Mouse (Mus musculus) CH12.LX (cell line): Measurements from ENCODE around the gene Cyp2d22. TPM values are rescaled to one million over a fixed set of nuclear protein-coding genes. Genes with fewer than 3 reads are reported as not detected.

ENCODE experiments used
- DNase-seq: peaks from one replicate; pipeline ENCODE4 v3.0.0-alpha.2; 2013; ENCODE audit errors: extremely low read depth
- H3K27ac ChIP-seq: 2 replicates; pipeline ENCODE4 v1.5.1; 2012; ENCODE audit warnings: low read depth, mild to moderate bottlenecking, control low read depth, moderate library complexity; ENCODE audit not compliant: insufficient read depth
- H3K27me3 ChIP-seq: replicated peaks from 2 replicates; pipeline ENCODE3; 2012; ENCODE audit warnings: inconsistent platforms
- H3K36me3 ChIP-seq, 2 experiments: replicated peaks in 1 of 2; 2 replicates each; pipeline versions ENCODE3 to v1.6.1; 2012; ENCODE audit warnings: inconsistent platforms in 1 of 2, low read length in 1 of 2, mild to moderate bottlenecking in 1 of 2, mixed read lengths in 1 of 2, moderate library complexity in 1 of 2; ENCODE audit not compliant: control insufficient read depth in 1 of 2, insufficient read depth in 1 of 2
- H3K4me1 ChIP-seq, 2 experiments: 2 replicates each; pipeline ENCODE4 v1.6.1; 2012; ENCODE audit warnings: inconsistent platforms in 1 of 2, moderate library complexity in 1 of 2; ENCODE audit not compliant: insufficient read depth in 2 of 2, control insufficient read depth in 1 of 2
- H3K4me2 ChIP-seq: 2 replicates; pipeline ENCODE4 v1.6.1; 2012; ENCODE audit warnings: low read depth, mild to moderate bottlenecking, control low read depth; ENCODE audit not compliant: poor library complexity, insufficient read depth, severe bottlenecking
- H3K4me3 ChIP-seq, 3 experiments: fragments of 150-350 bp in 1 of 3; sonication (generic) in 1 of 3; replicated peaks in 1 of 3; 2 replicates each; pipeline versions ENCODE3 to v1.5.1; 2011 to 2012; ENCODE audit warnings: low read depth in 2 of 3, low read length in 2 of 3, mild to moderate bottlenecking in 2 of 3, moderate library complexity in 2 of 3, control low read depth in 1 of 3, improper control_type of control experiment in 1 of 3, inconsistent platforms in 1 of 3, mixed read lengths in 1 of 3; ENCODE audit not compliant: poor library complexity in 1 of 3
- H3K79me2 ChIP-seq: replicated peaks from 2 replicates; pipeline ENCODE4 v1.6.1; 2012; ENCODE audit warnings: mild to moderate bottlenecking, moderate library complexity; ENCODE audit not compliant: control insufficient read depth, poor library complexity, insufficient read depth, severe bottlenecking; ENCODE audit errors: extremely low read depth
- H3K9ac ChIP-seq: 2 replicates; pipeline ENCODE4 v1.6.1; 2012; ENCODE audit warnings: low read depth, mild to moderate bottlenecking, control low read depth, moderate library complexity; ENCODE audit not compliant: insufficient read depth
- H3K9me3 ChIP-seq: replicated peaks from 2 replicates; pipeline ENCODE3; 2012; ENCODE audit warnings: low read length, inconsistent platforms, mixed read lengths
- CHD1 ChIP-seq: IDR thresholded peaks from 2 replicates; pipeline ENCODE4 v1.6.1; 2012; ENCODE audit warnings: low read depth, low read length, improper control_type of control experiment, inconsistent platforms
- CHD2 ChIP-seq: IDR thresholded peaks from 2 replicates; pipeline ENCODE4 v1.6.1; 2011; ENCODE audit warnings: low read length, improper control_type of control experiment
- CTCF ChIP-seq, 2 experiments: IDR thresholded peaks in 1 of 2; conservative IDR thresholded peaks in 1 of 2; 2 replicates each; pipeline ENCODE4 v1.5.1; 2011 to 2012; ENCODE audit warnings: low read depth in 2 of 2, low read length in 2 of 2, improper control_type of control experiment in 1 of 2, inconsistent platforms in 1 of 2, mild to moderate bottlenecking in 1 of 2, moderate library complexity in 1 of 2
- E2F4 ChIP-seq: IDR thresholded peaks from 2 replicates; pipeline ENCODE4 v1.6.1; 2011; ENCODE audit warnings: low read depth, low read length, improper control_type of control experiment; ENCODE audit not compliant: insufficient replicate concordance
- EP300 ChIP-seq: IDR thresholded peaks from 2 replicates; pipeline ENCODE4 v1.6.1; 2011; ENCODE audit warnings: low read length, improper control_type of control experiment
- GABPA ChIP-seq: IDR thresholded peaks from 2 replicates; pipeline ENCODE4 v1.6.1; 2012; ENCODE audit warnings: low read depth, low read length, improper control_type of control experiment, inconsistent platforms; ENCODE audit not compliant: insufficient replicate concordance
- HCFC1 ChIP-seq: IDR thresholded peaks from 2 replicates; pipeline ENCODE4 v1.6.1; 2012; ENCODE audit warnings: low read depth, mild to moderate bottlenecking, inconsistent platforms, low read length, improper control_type of control experiment
- JUN ChIP-seq: IDR thresholded peaks from 2 replicates; pipeline ENCODE4 v1.6.1; 2011; ENCODE audit warnings: low read depth, mild to moderate bottlenecking, low read length, improper control_type of control experiment, moderate library complexity; ENCODE audit not compliant: insufficient read depth
- KAT2A ChIP-seq: IDR thresholded peaks from 2 replicates; pipeline ENCODE4 v1.6.1; 2012; ENCODE audit warnings: low read length, improper control_type of control experiment, inconsistent platforms; ENCODE audit not compliant: insufficient replicate concordance
- MAFK ChIP-seq: IDR thresholded peaks from 2 replicates; pipeline ENCODE4 v1.6.1; 2011; ENCODE audit warnings: low read length, improper control_type of control experiment; ENCODE audit not compliant: insufficient replicate concordance
- MAX ChIP-seq: IDR thresholded peaks from 2 replicates; pipeline ENCODE4 v1.6.1; 2011; ENCODE audit warnings: low read length, improper control_type of control experiment
- MXI1 ChIP-seq: IDR thresholded peaks from 2 replicates; pipeline ENCODE4 v1.6.1; 2011; ENCODE audit warnings: mild to moderate bottlenecking, low read depth, low read length, improper control_type of control experiment
- MYC ChIP-seq: IDR thresholded peaks from 2 replicates; pipeline ENCODE4 v1.6.1; 2011; ENCODE audit warnings: low read depth, mild to moderate bottlenecking, improper control_type of control experiment, low read length
- NELFE ChIP-seq: IDR thresholded peaks from 2 replicates; pipeline ENCODE4 v1.6.1; 2011; ENCODE audit warnings: low read depth, low read length, improper control_type of control experiment
- NRF1 ChIP-seq: IDR thresholded peaks from 2 replicates; pipeline ENCODE4 v1.6.1; 2014; ENCODE audit warnings: low read depth, mild to moderate bottlenecking, inconsistent platforms, low read length, improper control_type of control experiment, moderate library complexity
- PAX5 ChIP-seq: IDR thresholded peaks from 2 replicates; pipeline ENCODE4 v1.6.1; 2012; ENCODE audit warnings: low read length, inconsistent platforms, mixed read lengths
- POLR2A ChIP-seq: IDR thresholded peaks from 2 replicates; pipeline ENCODE4 v1.6.1; 2011; ENCODE audit warnings: low read depth, mild to moderate bottlenecking, improper control_type of control experiment, low read length
- POLR2AphosphoS2 ChIP-seq: IDR thresholded peaks from 2 replicates; pipeline ENCODE4 v1.6.1; 2011; ENCODE audit warnings: low read depth, low read length, improper control_type of control experiment
- RCOR1 ChIP-seq: conservative IDR thresholded peaks from 2 replicates; pipeline ENCODE4 v1.6.1; 2012; ENCODE audit warnings: low read depth, mild to moderate bottlenecking, inconsistent platforms, low read length, improper control_type of control experiment
- SIN3A ChIP-seq: IDR thresholded peaks from 2 replicates; pipeline ENCODE4 v1.6.1; 2012; ENCODE audit warnings: low read length, improper control_type of control experiment, inconsistent platforms
- SMC3 ChIP-seq: IDR thresholded peaks from 2 replicates; pipeline ENCODE4 v1.6.1; 2011; ENCODE audit warnings: low read depth, low read length, improper control_type of control experiment
- TBP ChIP-seq: conservative IDR thresholded peaks from 2 replicates; pipeline ENCODE4 v1.6.1; 2011; ENCODE audit warnings: low read depth, low read length, improper control_type of control experiment
- TCF12 ChIP-seq: IDR thresholded peaks from 2 replicates; pipeline ENCODE4 v1.6.1; 2014; ENCODE audit warnings: low read depth, mild to moderate bottlenecking, inconsistent platforms, low read length, improper control_type of control experiment
- UBTF ChIP-seq: IDR thresholded peaks from 2 replicates; pipeline ENCODE4 v1.6.1; 2012; ENCODE audit warnings: low read depth, mild to moderate bottlenecking, inconsistent platforms, low read length, improper control_type of control experiment, moderate library complexity
- USF1 ChIP-seq: IDR thresholded peaks from 2 replicates; pipeline ENCODE4 v1.6.1; 2014; ENCODE audit warnings: low read depth, mild to moderate bottlenecking, inconsistent platforms, low read length, improper control_type of control experiment
- ZC3H11A ChIP-seq: IDR thresholded peaks from 2 replicates; pipeline ENCODE4 v1.6.1; 2012; ENCODE audit warnings: low read depth, mild to moderate bottlenecking, inconsistent platforms, low read length, improper control_type of control experiment
- ZKSCAN1 ChIP-seq: IDR thresholded peaks from 2 replicates; pipeline ENCODE4 v1.6.1; 2012; ENCODE audit warnings: low read depth, inconsistent platforms, low read length, improper control_type of control experiment, borderline replicate concordance
- ZNF384 ChIP-seq: IDR thresholded peaks from 2 replicates; pipeline ENCODE4 v1.6.1; 2012; ENCODE audit warnings: low read depth, low read length, improper control_type of control experiment, inconsistent platforms
- dilution Hi-C: fragments of 300-500 bp; cut with MboI; formaldehyde crosslinking; loops from 2 replicates; pipeline ENCODE4 v1.14.3; 2020; ENCODE audit warnings: low sequenced_read_pairs; ENCODE audit not compliant: extremely low pct_unique_long_range_greater_than_20kb, extremely low pct_ligation_motif_present
- in situ Hi-C: fragments of 300-500 bp; cut with MboI; formaldehyde crosslinking; loops from 3 replicates; pipeline ENCODE4 v1.14.3; 2019; ENCODE audit warnings: low sequenced_read_pairs, low pct_ligation_motif_present, low pct_unique_long_range_greater_than_20kb, mixed read lengths
- polyA plus RNA-seq: library from polyadenylated mRNA; unstranded; fragments of >175 nt; gene quantifications from 2 replicates; pipeline ENCODE4 v1.2.1, GENCODE M21; 2012; ENCODE audit warnings: low read depth; ENCODE audit not compliant: insufficient read length
- total RNA-seq, 2 experiments: library from RNA; depleted of rRNA; stranded (reverse); fragments of 300-350 nt in 1 of 2; fragments of >200 nt in 1 of 2; gene quantifications; 2 replicates each; pipeline ENCODE4 v1.2.3; 2012 to 2014

Cyp2d22 gene
- total and polyA plus RNA-seq, 3 experiments = 0.21 to 0.24 TPM; not detected in 1

- in situ Hi-C loops = no loop called here
- Histone ChIP-seq H3K27me3 (peaks cover 6% of the 10 kb centered on the region), H3K36me3 (peaks cover 40 to 62% of the 10 kb centered on the region in 2 experiments), H3K4me1 (peaks cover 4 to 9% of the 10 kb centered on the region in 2 experiments; a peak in 3 of 4 replicates), H3K4me3 (no peak overlapping the region), H3K9me3 (no peaks in the 10 kb centered on the region), H3K9ac (no peak overlapping the region), H3K27ac (no peak overlapping the region), H3K79me2 (no peaks in the 10 kb centered on the region), H3K4me2 (no peak overlapping the region)
- dilution Hi-C loops = no loop called here
- TF ChIP-seq MXI1 (no peak), RCOR1 (no peak), HCFC1 (no peak), NELFE (no peak), ZNF384 (no peak), TCF12 (no peak), ZKSCAN1 (no peak), SIN3A (no peak), MAX (no peak), USF1 (no peak), POLR2A (no peak), PAX5 (no peak), TBP (no peak), KAT2A (no peak), POLR2AphosphoS2 (no peak), E2F4 (no peak)
- DNase-seq = no peak
These were observed 44.9 kb downstream of the Cyp2d22 start for GRCm38 (mm10) chr15:82335194-82335593.

- H3K9me3 ChIP-seq = no peaks in the 10 kb centered on the region
- TF ChIP-seq NELFE (no peak), RCOR1 (no peak), CTCF (conservative IDR thresholded peaks at IDR 0.05 in 1 of 2, IDR thresholded peaks at IDR 0.05 in 1 of 2; ENCODE audit: low read depth in 2 of 2, low read length in 2 of 2) (no peak), POLR2A (no peak), SMC3 (no peak), PAX5 (no peak), MYC (no peak), TBP (no peak), MAFK (no peak), TCF12 (no peak), UBTF (no peak), NRF1 (no peak), EP300 (no peak), CHD1 (no peak), JUN (no peak), ZKSCAN1 (no peak), GABPA (no peak), CHD2 (no peak), E2F4 (no peak), ZC3H11A (no peak)
- TF ChIP-seq, all 38 proteins: peak for 0
- Histone ChIP-seq H3K4me3 (no peak overlapping the region), H3K9ac (no peak overlapping the region), H3K4me1 (no peaks in the 10 kb centered on the region), H3K79me2 (no peaks in the 10 kb centered on the region), H3K4me2 (no peak overlapping the region), H3K36me3 (peaks cover 7 to 19% of the 10 kb centered on the region in 2 experiments), H3K27ac (no peak overlapping the region), H3K27me3 (peaks cover 2% of the 10 kb centered on the region)
- no peak for DNase-seq
- dilution Hi-C loops (no loop called here), in situ Hi-C loops (no loop called here)
These were observed 54.7 kb downstream of the Cyp2d22 start for GRCm38 (mm10) chr15:82325382-82325781.
